Mouse (Mus musculus) bone marrow, adult 2 months (tissue): ENCODE measurements at regions not wholly inside any gene's neighbourhood (a gene's known extent, or its start where the extent isn't known, plus 50 kb on each side); places are given as distances from the start of the nearest gene placed in this dataset.

Experiments used
- CTCF ChIP-seq: fragments of 200-500 bp; IDR thresholded peaks from 2 replicates; pipeline ENCODE4 v1.5.1; 2011; ENCODE audit warnings: low read length, control low read depth; ENCODE audit not compliant: control insufficient read depth, insufficient read depth
- POLR2A ChIP-seq: fragments of 200-500 bp; IDR thresholded peaks from 2 replicates; pipeline ENCODE4 v1.6.1; 2011; ENCODE audit warnings: low read depth, mild to moderate bottlenecking, control low read depth, low read length, borderline replicate concordance; ENCODE audit not compliant: control insufficient read depth

GRCm38 (mm10) chr17:27355056-27355455 lies 150.8 kb upstream of the Lemd2 start:
- TF ChIP-seq CTCF (no peak), POLR2A (no peak)
